Mouse (Mus musculus) limb, embryonic 14.5 days (tissue): ENCODE measurements at regions not wholly inside any gene's neighbourhood (a gene's known extent, or its start where the extent isn't known, plus 50 kb on each side); places are given as distances from the start of the nearest gene placed in this dataset.
A peak's percentile ranks its signal among the peaks of the same experiment; 100 is the strongest.

Source experiments
- ATAC-seq: fragments of 200-750 bp; cut with Nextera tagmentation; 2 replicates; pipeline ENCODE4 v1.8.0; 2017; ENCODE audit warnings: low read depth, moderate number of reproducible peaks, moderate TSS enrichment; ENCODE audit not compliant: low FRiP score
- DNase-seq: peaks from one replicate; pipeline ENCODE4 v3.0.0-alpha.2; 2015; ENCODE audit warnings: low spot score
- H3K27ac ChIP-seq: fragments of 300-500 bp; sonication (generic); replicated peaks from 2 replicates; pipeline ENCODE4 v1.5.1; 2014; ENCODE audit warnings: low read depth, mild to moderate bottlenecking, low read length, moderate library complexity, mixed read lengths
- H3K27me3 ChIP-seq: fragments of 300-500 bp; sonication (generic); 2 replicates; pipeline ENCODE4 v1.6.1; 2014; ENCODE audit warnings: low read length, mixed read lengths; ENCODE audit not compliant: control insufficient read depth, insufficient read depth
- H3K36me3 ChIP-seq: fragments of 300-500 bp; sonication (generic); 2 replicates; pipeline ENCODE4 v1.6.1; 2014; ENCODE audit warnings: mild to moderate bottlenecking, low read length, moderate library complexity, mixed read lengths; ENCODE audit not compliant: control insufficient read depth, insufficient read depth
- H3K4me1 ChIP-seq: fragments of 300-500 bp; sonication (generic); 2 replicates; pipeline ENCODE4 v1.6.1; 2014; ENCODE audit warnings: antibody characterized with exemption, low read length, mixed read lengths; ENCODE audit not compliant: control insufficient read depth, insufficient read depth
- H3K4me2 ChIP-seq: fragments of 300-500 bp; sonication (generic); replicated peaks from 2 replicates; pipeline ENCODE4 v1.6.1; 2014; ENCODE audit warnings: low read depth, mild to moderate bottlenecking, low read length, moderate library complexity; ENCODE audit not compliant: severe bottlenecking
- H3K4me3 ChIP-seq: fragments of 300-500 bp; sonication (generic); replicated peaks from 2 replicates; pipeline ENCODE4 v1.5.1; 2014; ENCODE audit warnings: low read length
- H3K9ac ChIP-seq: fragments of 300-500 bp; sonication (generic); 2 replicates; pipeline ENCODE4 v1.6.1; 2014; ENCODE audit warnings: mild to moderate bottlenecking, low read depth, low read length, moderate library complexity; ENCODE audit not compliant: severe bottlenecking
- H3K9me3 ChIP-seq: fragments of 300-500 bp; sonication (generic); 2 replicates; pipeline ENCODE4 v1.6.1; 2016; ENCODE audit warnings: low read length; ENCODE audit not compliant: control insufficient read depth
- POLR2A ChIP-seq: fragments of 200-500 bp; IDR thresholded peaks from 2 replicates; pipeline ENCODE4 v1.8.0; 2012; ENCODE audit warnings: inconsistent platforms, mild to moderate bottlenecking, moderate library complexity, borderline replicate concordance; ENCODE audit not compliant: insufficient read depth, insufficient read length; ENCODE audit errors: extremely low read depth
- WGBS: fragments of 180-500 bp; shearing (Covaris S2); extraction: QIAGEN DNeasy Blood & Tissue Kit; methylation state at CpG from one replicate; pipeline ENCODE4 v1.1.7; 2014; 5-methylcytosine and 5-hydroxymethylcytosine counted together

DNA sequence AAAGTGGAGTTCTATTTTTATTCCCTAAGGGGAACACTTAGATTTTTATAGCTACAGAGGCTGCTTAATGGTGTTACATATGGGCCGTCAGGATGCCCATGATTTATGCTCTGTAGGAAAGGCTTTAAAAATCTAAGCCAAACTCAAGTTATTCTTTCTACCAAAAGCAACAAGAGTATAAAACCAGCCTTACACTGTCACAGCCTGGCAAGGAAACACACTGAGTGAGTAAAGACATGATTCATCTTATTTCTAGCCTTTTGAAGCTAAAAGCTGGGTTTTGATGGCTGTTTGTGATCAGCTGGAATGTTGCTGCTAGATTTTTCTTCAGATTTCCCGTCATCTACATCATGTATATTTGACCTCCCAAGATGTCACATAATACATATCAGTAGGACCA lies 3359.9 kb upstream of the Gm7489 start:
- no peaks in the 10 kb centered on the region for H3K27me3 ChIP-seq
- no peak overlapping the region for H3K27ac ChIP-seq
- TF ChIP-seq POLR2A, result no peak
- H3K9me3 ChIP-seq, result no peaks in the 10 kb centered on the region
- no peak overlapping the region for H3K9ac ChIP-seq
- H3K4me1 ChIP-seq, result no peaks in the 10 kb centered on the region
- no peak overlapping the region for H3K4me3 ChIP-seq
- 33% methylated on average over 2 of the region's 2 CpGs for WGBS
- ATAC-seq, result no peak
- H3K4me2 ChIP-seq, result no peak overlapping the region
- DNase-seq, result peak; percentile 28
- H3K36me3 ChIP-seq, result no peaks in the 10 kb centered on the region

GRCm38 (mm10) chr15:50534490-50534889 lies 3350.2 kb upstream of the Gm7489 start:
- ATAC-seq, result no peak
- 95% methylated on average over 1 of the region's 1 CpGs for WGBS
- Histone ChIP-seq H3K9me3 (no peaks in the 10 kb centered on the region), H3K4me1 (no peaks in the 10 kb centered on the region), H3K4me3 (no peak overlapping the region), H3K27me3 (no peaks in the 10 kb centered on the region), H3K9ac (no peak overlapping the region), H3K36me3 (no peaks in the 10 kb centered on the region), H3K4me2 (no peak overlapping the region), H3K27ac (no peak overlapping the region)
- DNase-seq, result no peak
- no peak for TF ChIP-seq POLR2A

DNA sequence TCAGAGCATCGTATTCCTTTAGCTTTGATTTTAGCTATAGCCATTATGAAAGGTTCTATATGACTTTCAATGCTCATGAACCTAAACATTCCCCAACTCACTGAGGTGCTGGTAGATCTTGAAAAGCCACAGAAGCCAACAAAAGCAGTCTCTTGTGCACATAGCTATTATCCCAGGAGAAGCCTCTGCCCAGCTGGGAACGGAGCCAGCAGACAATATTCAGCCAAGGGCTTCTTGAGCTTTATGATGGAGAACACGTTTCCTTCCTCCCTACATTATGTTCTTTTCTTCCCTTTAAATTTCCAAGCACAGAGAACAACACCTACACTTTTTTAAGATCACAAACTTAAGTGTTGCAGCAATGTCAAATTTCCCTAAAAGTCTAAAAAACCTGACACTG lies 3321.1 kb upstream of the Gm7489 start:
- no peak overlapping the region for H3K4me3 ChIP-seq
- DNase-seq (no peak), ATAC-seq (no peak)
- no peak overlapping the region for H3K4me2 ChIP-seq
- no peak for TF ChIP-seq POLR2A
- H3K36me3 ChIP-seq, result no peaks in the 10 kb centered on the region
- H3K9me3 ChIP-seq, result no peaks in the 10 kb centered on the region
- H3K4me1 ChIP-seq, result no peaks in the 10 kb centered on the region
- no peak overlapping the region for H3K9ac ChIP-seq
- WGBS, result 69% methylated on average over 3 of the region's 3 CpGs
- H3K27ac ChIP-seq, result no peak overlapping the region
- no peaks in the 10 kb centered on the region for H3K27me3 ChIP-seq

DNA sequence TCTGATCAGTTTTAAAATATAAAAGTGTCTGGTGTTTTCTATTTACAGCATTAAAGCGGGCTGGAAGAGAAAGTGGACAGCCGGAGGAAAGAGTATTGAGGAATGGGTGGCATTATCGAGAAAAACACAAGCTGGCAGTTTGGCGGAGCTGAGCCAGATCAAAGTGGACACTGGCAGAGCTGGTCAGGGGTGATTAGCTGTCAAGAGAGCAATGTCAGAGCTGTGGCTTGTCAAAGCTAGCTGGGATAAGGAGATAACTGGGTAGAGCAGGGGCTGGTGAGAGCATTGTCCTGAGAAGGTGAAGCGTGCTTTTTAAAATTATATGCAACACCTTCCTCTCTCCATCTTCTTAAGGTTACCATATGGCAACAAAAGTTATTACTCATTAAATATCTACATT lies 3303.9 kb upstream of the Gm7489 start:
- Histone ChIP-seq H3K27ac (no peak overlapping the region), H3K27me3 (no peaks in the 10 kb centered on the region), H3K4me2 (no peak overlapping the region), H3K4me3 (no peak overlapping the region), H3K4me1 (no peaks in the 10 kb centered on the region), H3K9me3 (peaks cover 5% of the 10 kb centered on the region; the same call in 1 of the 2 replicates), H3K36me3 (no peaks in the 10 kb centered on the region), H3K9ac (no peak overlapping the region)
- WGBS, result 80% methylated on average over 5 of the region's 5 CpGs
- no peak for DNase-seq
- TF ChIP-seq POLR2A, result no peak
- ATAC-seq, result no peak

GRCm38 (mm10) chr15:50583951-50584350 lies 3300.8 kb upstream of the Gm7489 start:
- no peak overlapping the region for H3K4me3 ChIP-seq
- TF ChIP-seq POLR2A, result no peak
- peaks cover 5% of the 10 kb centered on the region; the same call in 1 of the 2 replicates for H3K9me3 ChIP-seq
- no peak for DNase-seq
- H3K9ac ChIP-seq, result no peak overlapping the region
- no peaks in the 10 kb centered on the region for H3K36me3 ChIP-seq
- no peaks in the 10 kb centered on the region for H3K27me3 ChIP-seq
- no peaks in the 10 kb centered on the region for H3K4me1 ChIP-seq
- no peak for ATAC-seq
- H3K4me2 ChIP-seq, result no peak overlapping the region
- no peak overlapping the region for H3K27ac ChIP-seq

GRCm38 (mm10) chr15:50585496-50585895 lies 3299.2 kb upstream of the Gm7489 start:
- no peaks in the 10 kb centered on the region for H3K27me3 ChIP-seq
- no peak overlapping the region for H3K9ac ChIP-seq
- no peak overlapping the region for H3K4me3 ChIP-seq
- TF ChIP-seq POLR2A, result no peak
- 81% methylated on average over 6 of the region's 6 CpGs for WGBS
- H3K4me1 ChIP-seq, result no peaks in the 10 kb centered on the region
- no peaks in the 10 kb centered on the region for H3K36me3 ChIP-seq
- DNase-seq (no peak), ATAC-seq (no peak)
- H3K4me2 ChIP-seq, result no peak overlapping the region
- no peaks in the 10 kb centered on the region for H3K9me3 ChIP-seq
- no peak overlapping the region for H3K27ac ChIP-seq
